Mouse (Mus musculus) liver, adult 2 months (tissue): ENCODE measurements around the gene Stk32c. TPM values are rescaled to one million over a fixed set of nuclear protein-coding genes. Genes with fewer than 3 reads are reported as not detected.

Source experiments
- DNase-seq: peaks from one replicate; pipeline ENCODE4 v3.0.0-alpha.2; 2011; ENCODE audit warnings: low read depth, low spot score; ENCODE audit errors: extremely low read depth
- H3K27ac ChIP-seq: fragments of 200-500 bp; replicated peaks from 2 replicates; pipeline ENCODE4 v1.5.1; 2012; ENCODE audit warnings: low read depth, mild to moderate bottlenecking, control low read depth, inconsistent platforms, low read length; ENCODE audit not compliant: insufficient read depth
- H3K27me3 ChIP-seq: fragments of 200-500 bp; 2 replicates; pipeline ENCODE4 v1.6.1; 2012; ENCODE audit warnings: mild to moderate bottlenecking, moderate library complexity, low read length, inconsistent platforms; ENCODE audit not compliant: control insufficient read depth, insufficient read depth
- H3K36me3 ChIP-seq: fragments of 200-500 bp; 2 replicates; pipeline ENCODE4 v1.6.1; 2012; ENCODE audit warnings: low read length, inconsistent platforms; ENCODE audit not compliant: control insufficient read depth, insufficient read depth
- H3K4me1 ChIP-seq: fragments of 200-500 bp; 2 replicates; pipeline ENCODE4 v1.6.1; 2011; ENCODE audit warnings: low read length; ENCODE audit not compliant: control insufficient read depth, insufficient read depth
- H3K4me3 ChIP-seq: fragments of 200-500 bp; 2 replicates; pipeline ENCODE4 v1.5.1; 2011; ENCODE audit warnings: low read depth, mild to moderate bottlenecking, control low read depth, low read length, moderate library complexity; ENCODE audit not compliant: insufficient read depth
- H3K79me2 ChIP-seq: fragments of 200-500 bp; 2 replicates; pipeline ENCODE4 v1.6.1; 2012; ENCODE audit warnings: inconsistent platforms, mild to moderate bottlenecking, low read length, moderate library complexity; ENCODE audit not compliant: control insufficient read depth, insufficient read depth
- H3K9ac ChIP-seq: fragments of 200-500 bp; 2 replicates; pipeline ENCODE4 v1.6.1; 2012; ENCODE audit warnings: low read depth, mild to moderate bottlenecking, control low read depth, inconsistent platforms, low read length
- CTCF ChIP-seq: fragments of 200-500 bp; IDR thresholded peaks from 2 replicates; pipeline ENCODE4 v1.5.1; 2011; ENCODE audit warnings: low read depth, low read length, control low read depth
- POLR2A ChIP-seq: fragments of 200-500 bp; IDR thresholded peaks from 2 replicates; pipeline ENCODE4 v1.6.1; 2011; ENCODE audit warnings: low read length, control low read depth; ENCODE audit not compliant: insufficient read depth; ENCODE audit errors: extremely low read depth
- WGBS: fragments of 180-500 bp; shearing (Covaris S2); methylation state at CpG from one replicate; pipeline ENCODE4 v1.1.7; 2018; 5-methylcytosine and 5-hydroxymethylcytosine counted together
- polyA plus RNA-seq: library from polyadenylated mRNA; depleted of rRNA; stranded (reverse); fragments of >200 nt; gene quantifications from 2 replicates; pipeline ENCODE4 v1.2.3, GENCODE M21; 2012
- total RNA-seq: library from RNA; depleted of rRNA; stranded (reverse); fragments of >200 nt; gene quantifications from 2 replicates; pipeline ENCODE4 v1.2.3, GENCODE M21; 2014

Gene Stk32c
- total and polyA plus RNA-seq, 2 experiments = 0.18 to 0.21 TPM

- no peak for DNase-seq
- TF ChIP-seq CTCF = peak; percentile 59
- no peak for TF ChIP-seq POLR2A
- Histone ChIP-seq H3K27ac (no peak overlapping the region), H3K4me1 (no peaks in the 10 kb centered on the region), H3K4me3 (no peak overlapping the region), H3K27me3 (no peaks in the 10 kb centered on the region), H3K36me3 (no peaks in the 10 kb centered on the region), H3K79me2 (no peaks in the 10 kb centered on the region), H3K9ac (no peak overlapping the region)
- 29% methylated on average over 7 of the region's 7 CpGs for WGBS
Observed at GRCm38 (mm10) chr7:139200108-139200507, 13.0 kb downstream of the Stk32c start.

DNA sequence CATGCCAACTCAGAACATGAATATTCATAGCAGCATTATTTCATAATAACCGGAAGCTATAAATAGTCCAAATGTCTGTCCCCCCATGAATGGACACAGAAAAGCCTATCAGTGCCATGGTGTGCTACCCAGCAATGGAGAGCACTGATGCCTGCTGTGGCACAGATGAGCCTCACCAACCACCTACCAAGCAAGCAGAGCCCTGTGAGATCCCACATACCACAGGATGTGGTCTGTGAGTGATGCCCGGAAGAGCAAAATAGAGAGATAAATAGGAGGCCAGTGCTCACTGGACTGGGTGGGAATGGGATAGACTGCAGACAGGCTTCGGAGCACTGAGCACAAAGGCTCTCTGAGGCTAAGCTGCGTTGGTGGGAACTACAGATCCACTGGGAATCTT, 16.1 kb downstream of the Stk32c start:
- 65% methylated on average over 4 of the region's 4 CpGs for WGBS
- TF ChIP-seq CTCF = no peak
- TF ChIP-seq POLR2A = no peak
- DNase-seq = no peak
- no peaks in the 10 kb centered on the region for H3K79me2 ChIP-seq
- H3K4me1 ChIP-seq = no peaks in the 10 kb centered on the region
- H3K27me3 ChIP-seq = no peaks in the 10 kb centered on the region
- no peak overlapping the region for H3K27ac ChIP-seq
- H3K9ac ChIP-seq = no peak overlapping the region
- no peak overlapping the region for H3K4me3 ChIP-seq
- H3K36me3 ChIP-seq = no peaks in the 10 kb centered on the region

- Histone ChIP-seq H3K27me3 (no peaks in the 10 kb centered on the region; the same call in 1 of the 2 replicates), H3K4me3 (no peak overlapping the region), H3K27ac (no peak overlapping the region), H3K4me1 (no peaks in the 10 kb centered on the region), H3K9ac (no peak overlapping the region), H3K79me2 (no peaks in the 10 kb centered on the region), H3K36me3 (no peaks in the 10 kb centered on the region)
- no peak for DNase-seq
- TF ChIP-seq POLR2A (no peak), CTCF (peak; percentile 23; the same call in 1 of the 2 replicates)
- 64% methylated on average over 6 of the region's 6 CpGs for WGBS
Observed at GRCm38 (mm10) chr7:139191619-139192018, 21.5 kb downstream of the Stk32c start.

- Histone ChIP-seq H3K79me2 (no peaks in the 10 kb centered on the region), H3K27me3 (no peaks in the 10 kb centered on the region; the same call in 1 of the 2 replicates), H3K4me1 (no peaks in the 10 kb centered on the region), H3K27ac (no peak overlapping the region), H3K4me3 (no peak overlapping the region), H3K36me3 (no peaks in the 10 kb centered on the region), H3K9ac (no peak overlapping the region)
- no peak for DNase-seq
- TF ChIP-seq CTCF (no peak), POLR2A (no peak)
- 76% methylated on average over 4 of the region's 4 CpGs for WGBS
Observed at GRCm38 (mm10) chr7:139190616-139191015, 22.5 kb downstream of the Stk32c start.

- DNase-seq = no peak
Observed at GRCm38 (mm10) chr7:139188634-139189207, 24.4 kb downstream of the Stk32c start.

More at GRCm38 (mm10) chr7:139188634-139189207, 24.4 kb downstream of the Stk32c start:
- no peak overlapping the region for H3K27ac ChIP-seq
- TF ChIP-seq CTCF (no peak), POLR2A (no peak)
- H3K27me3 ChIP-seq = no peaks in the 10 kb centered on the region; the same call in 1 of the 2 replicates
- H3K4me1 ChIP-seq = no peaks in the 10 kb centered on the region
- H3K36me3 ChIP-seq = no peaks in the 10 kb centered on the region
- H3K9ac ChIP-seq = no peak overlapping the region
- H3K79me2 ChIP-seq = no peaks in the 10 kb centered on the region
- peak overlapping the region; percentile 42; the same call in 1 of the 2 replicates for H3K4me3 ChIP-seq
- 7% methylated on average over 23 of the region's 23 CpGs for WGBS
